Mouse (Mus musculus) left cerebral cortex, postnatal 14 days (tissue): ENCODE measurements at regions not wholly inside any gene's neighbourhood (a gene's known extent, or its start where the extent isn't known, plus 50 kb on each side); places are given as distances from the start of the nearest gene placed in this dataset.

Experiments
- DNase-seq, 2 experiments: peaks; one replicate each; pipeline ENCODE4 v3.0.0; 2021 to 2022; ENCODE audit warnings: low spot score in 2 of 2, mixed read lengths in 1 of 2
- intact Hi-C: fragments of 180-260 bp; cut with DNase I; formaldehyde crosslinking; loops from one replicate; pipeline ENCODE4 v1.15.1; 2025

- DNase-seq, result peak; percentile 45 to 77
- intact Hi-C loops, result loop anchor here (2.0 to 5.0 kb wide), 2 partner anchors 79 to 163 kb away; no protein-coding TSS in a partner anchor
Observed at GRCm38 (mm10) chr8:126757951-126758757, 164.4 kb upstream of the Irf2bp2 start.

DNA sequence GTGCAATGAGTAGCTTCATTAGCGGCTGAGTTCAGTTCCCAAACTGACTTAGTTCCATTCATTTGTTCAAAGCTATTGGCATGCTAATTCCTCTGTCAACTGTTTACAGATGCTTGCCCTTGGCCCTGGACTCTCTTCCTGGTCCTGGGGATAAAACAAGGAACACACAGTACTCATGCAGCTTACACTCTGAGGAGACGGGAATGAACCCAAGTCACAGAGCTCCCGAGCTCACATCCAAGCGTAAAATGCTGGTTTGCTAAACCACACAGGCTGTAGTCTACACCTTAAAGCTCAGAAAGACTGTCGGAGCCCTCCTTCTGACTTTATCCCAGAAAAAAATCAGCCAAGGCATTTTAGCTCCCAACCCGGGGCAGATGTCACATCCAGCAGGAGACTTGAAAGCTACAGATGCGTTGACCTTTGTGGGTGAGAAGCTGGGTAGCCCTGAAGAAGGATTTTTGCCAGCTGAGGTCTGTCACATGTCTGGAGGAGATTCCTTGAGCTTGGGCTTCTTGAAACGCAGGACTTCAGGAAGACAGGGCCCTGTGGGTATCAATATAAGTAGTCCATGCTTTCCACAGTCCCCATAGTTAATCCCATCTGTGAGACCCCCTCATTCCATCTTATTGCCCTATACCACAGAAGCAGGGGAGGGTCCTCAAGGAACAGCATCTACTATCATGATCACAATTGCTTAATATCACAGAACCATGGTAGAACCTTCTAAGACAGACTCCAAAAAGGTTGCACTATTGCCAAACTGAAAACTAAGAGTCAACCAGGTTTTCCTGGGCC lies 162.7 kb upstream of the Irf2bp2 start:
- intact Hi-C loops, result loop anchor here (2.0 to 5.0 kb wide), 2 partner anchors 81 to 162 kb away; no protein-coding TSS in a partner anchor
- DNase-seq, result no peak

GRCm38 (mm10) chr8:126755669-126756068 lies 161.9 kb upstream of the Irf2bp2 start:
- intact Hi-C loops, result loop anchor here (2.0 to 5.0 kb wide), 2 partner anchors 82 to 161 kb away; no protein-coding TSS in a partner anchor

DNA sequence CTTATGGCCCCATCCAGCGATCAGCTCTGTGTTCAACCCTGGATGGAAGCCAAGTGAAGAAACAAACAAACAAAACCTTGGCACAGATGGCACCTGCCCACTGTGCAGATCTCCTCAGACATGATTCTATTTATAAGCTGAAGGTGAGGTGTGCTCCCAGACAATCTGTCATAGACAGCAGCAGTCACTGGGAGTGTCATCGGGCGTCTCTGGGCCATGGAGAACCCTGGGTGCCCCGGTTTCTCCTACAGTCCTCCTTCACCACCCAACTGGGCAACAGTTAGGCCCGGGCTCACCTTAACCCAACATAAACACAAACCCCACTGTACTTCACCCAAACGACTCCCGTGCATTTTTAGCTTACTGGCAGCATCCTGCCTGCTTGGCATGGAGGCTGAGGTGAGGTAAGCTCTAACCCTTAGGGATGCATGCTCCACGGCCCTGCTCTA lies 160.6 kb upstream of the Irf2bp2 start:
- intact Hi-C loops, result no loop called here
- DNase-seq, result no peak

More at GRCm38 (mm10) chr8:126755669-126756068, 161.9 kb upstream of the Irf2bp2 start:
- no peak for DNase-seq

- DNase-seq, result peak; percentile 15 to 52
- intact Hi-C loops, result no loop called here
Observed at GRCm38 (mm10) chr8:126753059-126753855, 159.5 kb upstream of the Irf2bp2 start.

GRCm38 (mm10) chr8:126751416-126752140 lies 157.8 kb upstream of the Irf2bp2 start:
- intact Hi-C loops, result no loop called here
- no peak for DNase-seq

DNA sequence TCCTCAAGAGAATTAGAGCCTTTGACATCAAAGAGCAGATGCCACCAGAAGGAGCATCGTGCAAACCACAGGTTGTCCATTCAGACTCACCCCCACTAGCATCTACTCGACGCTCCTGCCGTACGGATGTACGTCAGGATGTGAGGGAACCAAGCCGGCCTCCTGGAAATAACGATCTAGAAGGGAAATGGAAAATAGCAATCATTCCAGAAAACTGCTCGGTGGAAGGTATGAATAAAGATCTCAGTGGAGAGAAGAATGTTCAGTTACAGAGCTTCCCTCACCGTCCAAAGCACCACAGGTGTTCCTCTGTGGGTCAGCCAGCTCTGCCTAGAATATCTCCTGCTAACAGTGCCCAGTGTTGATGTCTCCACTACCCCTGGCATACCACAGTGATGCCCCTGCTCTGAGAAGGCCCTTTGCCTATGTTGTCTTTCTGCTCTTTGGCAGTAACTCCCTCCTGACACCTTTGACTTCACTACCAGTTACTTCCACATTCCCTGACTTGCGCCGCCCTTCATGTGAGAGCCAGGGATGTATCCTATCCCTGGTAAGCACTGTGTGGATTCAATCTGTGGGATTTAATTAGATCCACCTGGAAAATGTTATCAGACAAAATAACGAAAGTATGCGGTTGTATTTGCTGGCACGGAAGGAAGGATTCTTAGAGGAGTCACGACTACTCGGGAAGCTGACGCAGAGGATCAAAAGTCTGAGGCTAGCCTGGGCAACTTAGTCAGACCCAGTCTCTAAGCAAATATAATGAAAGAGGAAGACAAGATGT lies 152.4 kb upstream of the Irf2bp2 start:
- no peak for DNase-seq

DNA sequence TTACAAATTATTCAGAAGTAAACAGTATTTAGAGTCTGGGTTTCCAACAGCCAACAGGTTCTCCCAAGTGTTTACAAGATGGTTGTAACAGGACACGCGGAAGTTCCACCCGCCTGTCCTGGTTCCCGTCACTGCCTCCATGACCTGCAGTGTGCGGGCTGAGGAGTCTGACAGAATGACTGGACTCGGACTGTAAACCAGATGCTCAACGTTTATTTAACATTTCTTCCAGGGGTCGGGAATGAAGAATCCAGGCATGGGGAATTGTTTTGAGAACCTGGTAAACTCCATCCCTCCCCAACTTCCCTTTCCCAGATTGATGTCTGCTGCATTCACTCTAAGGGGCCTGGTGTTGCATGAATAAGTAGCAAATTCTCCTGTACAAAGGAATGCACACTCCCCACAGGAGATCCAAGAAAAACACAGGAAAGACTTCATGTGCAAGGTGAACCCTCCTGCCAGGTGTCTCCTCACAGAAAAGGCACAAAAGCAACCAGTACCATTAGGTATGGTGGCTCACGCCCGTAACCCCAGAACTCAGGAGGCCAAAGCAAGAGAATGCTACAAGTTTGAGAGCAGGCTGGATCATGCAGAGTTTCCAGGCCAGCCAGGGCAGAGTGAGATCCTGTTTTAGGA lies 151.1 kb upstream of the Irf2bp2 start:
- no peak for DNase-seq
- intact Hi-C loops, result loop anchor here (10.0 kb wide), 1 partner anchor 170 kb away; no protein-coding TSS in a partner anchor

More for the DNA sequence above, 152.4 kb upstream of the Irf2bp2 start:
- intact Hi-C loops, result loop anchor here (10.0 kb wide), 1 partner anchor 169 kb away; no protein-coding TSS in a partner anchor

- intact Hi-C loops, result loop anchor here (10.0 kb wide), 1 partner anchor 172 kb away; no protein-coding TSS in a partner anchor
- no peak for DNase-seq
Observed at GRCm38 (mm10) chr8:126743296-126743695, 149.5 kb upstream of the Irf2bp2 start.

GRCm38 (mm10) chr8:126742081-126742480 lies 148.3 kb upstream of the Irf2bp2 start:
- intact Hi-C loops, result loop anchor here (10.0 kb wide), 1 partner anchor 173 kb away; no protein-coding TSS in a partner anchor

GRCm38 (mm10) chr8:126741031-126741430 lies 147.2 kb upstream of the Irf2bp2 start:
- no peak for DNase-seq
- intact Hi-C loops, result loop anchor here (10.0 kb wide), 1 partner anchor 174 kb away; no protein-coding TSS in a partner anchor

More at GRCm38 (mm10) chr8:126742081-126742480, 148.3 kb upstream of the Irf2bp2 start:
- DNase-seq, result no peak

GRCm38 (mm10) chr8:126739768-126740167 lies 146.0 kb upstream of the Irf2bp2 start:
- DNase-seq, result no peak
- intact Hi-C loops, result loop anchor here (5.0 to 10.0 kb wide), 4 partner anchors 142 to 242 kb away; no protein-coding TSS in a partner anchor

- no peak for DNase-seq
- intact Hi-C loops, result loop anchor here (5.0 kb wide), 3 partner anchors 140 to 240 kb away; no protein-coding TSS in a partner anchor
Observed at GRCm38 (mm10) chr8:126737032-126737431, 143.2 kb upstream of the Irf2bp2 start.

GRCm38 (mm10) chr8:126736441-126736962 lies 142.7 kb upstream of the Irf2bp2 start:
- DNase-seq, result peak; percentile 55 to 75
- intact Hi-C loops, result loop anchor here (1.0 to 5.0 kb wide), 4 partner anchors 70 to 239 kb away; no protein-coding TSS in a partner anchor

- intact Hi-C loops, result loop anchor here (1.0 to 5.0 kb wide), 4 partner anchors 69 to 238 kb away; no protein-coding TSS in a partner anchor
- peak; percentile 67 to 81 for DNase-seq
Observed at GRCm38 (mm10) chr8:126735488-126736440, 142.0 kb upstream of the Irf2bp2 start.
